Mouse (Mus musculus): ENCODE data around the gene Olfr1406.
"Not testable (repeated sequence)": the region's sequence is repeated elsewhere in the genome, so short reads cannot be mapped to it uniquely, and the experiment has no call there.

The Olfr1406 gene

GRCm38 (mm10) chr1:173190540-173190939, at the start of gene Olfr1406:
Olfr1406 (minus strand) TSS chr1:173190640.
- DNase-seq (ENCODE audit: low spot score in 2 of 2) = no peak

GRCm38 (mm10) chr1:173237004-173237403, 46.6 kb upstream of the Olfr1406 start:
- DNase-seq (ENCODE audit: low spot score in 2 of 2) = not testable (repeated sequence)

DNA sequence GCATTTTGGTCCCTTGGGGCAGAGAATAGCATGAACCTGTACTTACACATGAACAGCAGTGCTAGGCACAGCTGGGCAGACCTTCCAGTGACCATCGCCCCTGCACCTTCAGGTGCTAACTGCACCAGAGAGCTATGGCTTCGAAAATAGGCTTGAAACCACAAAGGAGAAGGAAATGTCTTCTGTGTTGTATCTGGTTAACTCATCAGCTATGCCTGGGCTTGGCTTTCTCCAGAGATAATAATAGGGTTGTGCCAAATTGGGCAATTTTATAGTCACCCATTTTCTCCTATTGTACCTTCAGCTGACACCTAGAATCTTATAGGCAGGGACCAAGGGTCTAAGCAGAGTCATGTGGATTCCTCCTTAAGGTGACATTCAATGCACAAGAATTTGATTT, 36.6 kb upstream of the Olfr1406 start, which contains the start of gene Fcer1a:
TSS of gene Fcer1a (minus strand) at position 134 of the 400 bp plus-strand sequence.
- no peak for DNase-seq (ENCODE audit: low spot score in 2 of 2)

GRCm38 (mm10) chr1:173216481-173216880, 26.0 kb upstream of the Olfr1406 start:
- no peak for DNase-seq (ENCODE audit: low spot score in 2 of 2)

DNA sequence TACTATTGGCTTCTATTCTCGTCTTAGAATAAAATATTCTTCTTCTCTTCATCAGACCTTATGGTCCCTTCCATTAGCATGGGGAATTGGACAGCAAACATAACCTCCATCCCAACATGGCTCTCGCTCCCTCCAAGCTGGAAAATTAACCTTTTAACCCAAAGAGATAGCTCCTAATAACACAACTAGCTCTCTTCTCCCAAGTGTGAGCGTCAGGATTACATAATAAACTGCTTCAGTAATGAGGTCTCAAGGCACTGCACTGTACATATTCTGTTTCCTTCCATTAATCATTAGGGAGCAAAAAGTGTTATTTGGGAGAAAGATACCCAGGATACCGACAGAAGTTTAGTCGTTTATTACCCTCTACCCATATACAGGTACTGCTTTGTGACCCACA, 21.7 kb upstream of the Olfr1406 start, which contains the start of gene Olfr1404:
TSS of gene Olfr1404 (plus strand) at position 301 of the 400 bp plus-strand sequence.
- no peak for DNase-seq (ENCODE audit: low spot score in 2 of 2)

DNA sequence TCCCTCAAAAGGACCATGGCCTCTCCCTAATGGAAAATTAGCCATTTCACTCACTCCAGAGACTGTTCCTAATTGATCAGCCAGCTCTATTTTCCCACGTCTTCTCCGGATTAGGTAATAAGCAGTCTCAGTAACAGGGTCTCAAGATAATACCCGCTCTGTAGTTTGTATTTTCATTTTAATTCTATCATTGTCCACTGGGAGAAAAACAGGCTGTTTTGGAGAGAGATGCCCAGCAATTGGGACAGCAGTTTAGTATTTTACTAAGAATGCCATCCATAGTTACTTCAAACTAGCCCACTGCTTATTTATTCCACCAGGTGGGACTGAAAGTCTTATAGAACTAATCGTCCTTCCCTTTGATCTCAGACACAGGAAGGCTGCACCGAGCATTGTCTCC, 7.1 kb upstream of the Olfr1406 start, which contains the start of gene Olfr218:
TSS of gene Olfr218 (plus strand) at position 301 of the 400 bp plus-strand sequence.
- no peak for DNase-seq (ENCODE audit: low spot score in 2 of 2)

DNA sequence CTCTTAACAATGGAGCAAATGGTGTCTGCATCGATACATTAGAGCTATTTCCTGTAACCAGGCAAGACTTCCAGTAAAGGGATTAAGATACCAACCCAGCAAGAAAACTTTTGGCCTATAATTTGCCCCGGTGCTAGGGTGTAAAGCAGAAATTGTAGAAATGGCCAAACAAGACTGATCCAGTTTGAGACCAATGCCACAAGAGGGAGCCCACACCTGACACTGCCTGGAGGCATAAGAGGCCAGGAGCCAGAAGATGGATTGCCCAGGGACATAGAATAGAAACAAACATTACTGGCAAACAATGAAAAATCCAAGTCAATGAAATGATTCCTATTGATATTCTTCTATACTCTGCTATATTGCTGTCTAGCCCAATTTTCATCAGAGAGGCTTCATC, 5.9 kb upstream of the Olfr1406 start:
- no peak for DNase-seq (ENCODE audit: low spot score in 2 of 2)

GRCm38 (mm10) chr1:173192059-173192458, 1.6 kb upstream of the Olfr1406 start:
- DNase-seq (ENCODE audit: low spot score in 2 of 2) = no peak

GRCm38 (mm10) chr1:173174154-173174842, 16.1 kb downstream of the Olfr1406 start:
- no peak for DNase-seq (ENCODE audit: low spot score in 2 of 2)

DNA sequence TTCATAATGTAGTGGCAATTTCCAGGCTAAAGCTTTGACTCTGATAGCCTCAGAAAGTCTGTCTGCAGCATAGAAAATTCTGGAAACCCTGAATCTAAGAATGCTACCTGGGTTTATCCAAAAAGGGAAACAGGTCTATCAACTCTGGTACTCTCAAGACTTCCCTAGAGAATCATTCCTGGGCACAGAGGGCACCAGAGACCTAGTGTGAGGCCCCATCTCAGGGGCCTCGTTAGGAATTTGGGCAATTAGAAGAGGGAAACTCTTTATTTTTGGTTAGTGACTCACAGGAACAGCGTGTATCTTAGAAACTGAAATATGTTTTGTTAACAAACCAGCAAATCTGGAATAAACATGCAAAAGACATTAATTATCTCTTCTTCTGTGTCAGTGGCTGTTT, 53.2 kb downstream of the Olfr1406 start, which contains the start of gene Olfr1408:
TSS of gene Olfr1408 (minus strand) at position 101 of the 400 bp plus-strand sequence.
- DNase-seq (ENCODE audit: low spot score in 2 of 2) = no peak
